Mouse (Mus musculus) myocyte (in vitro differentiated cells): ENCODE results near the gene Blm.

Experiments
- CEBPB ChIP-seq: IDR thresholded peaks from 2 replicates; pipeline ENCODE4 v1.6.1; 2011; ENCODE audit warnings: mild to moderate bottlenecking, moderate library complexity; ENCODE audit not compliant: poor library complexity, insufficient read depth, severe bottlenecking
- E2F4 ChIP-seq: IDR thresholded peaks from one replicate; pipeline ENCODE4 v1.6.1; 2011; ENCODE audit warnings: mild to moderate bottlenecking, control low read depth, moderate library complexity; ENCODE audit not compliant: insufficient read depth
- MAX ChIP-seq: IDR thresholded peaks from one replicate; pipeline ENCODE4 v1.6.1; 2011; ENCODE audit warnings: low read depth, mild to moderate bottlenecking, control low read depth
- MYOD1 ChIP-seq, 3 experiments: IDR thresholded peaks; one replicate each; pipeline ENCODE4 v1.6.1; 2011; ENCODE audit warnings: control low read depth in 2 of 3, low read depth in 2 of 3, mild to moderate bottlenecking in 2 of 3, moderate library complexity in 1 of 3; ENCODE audit not compliant: insufficient read length in 2 of 3, control insufficient read depth in 1 of 3
- MYOG ChIP-seq, 3 experiments: IDR thresholded peaks; one replicate each; pipeline ENCODE4 v1.6.1; 2011; ENCODE audit warnings: control low read depth in 2 of 3, low read depth in 2 of 3, mild to moderate bottlenecking in 2 of 3; ENCODE audit not compliant: insufficient read length in 2 of 3, control insufficient read depth in 1 of 3, insufficient read depth in 1 of 3
- POLR2A ChIP-seq: IDR thresholded peaks from one replicate; pipeline ENCODE4 v1.6.1; 2011; ENCODE audit warnings: low read depth, mild to moderate bottlenecking, control low read depth, moderate library complexity; ENCODE audit not compliant: insufficient read length
- POLR2AphosphoS2 ChIP-seq: IDR thresholded peaks from one replicate; pipeline ENCODE4 v1.6.1; 2011; ENCODE audit warnings: low read depth, control low read depth; ENCODE audit not compliant: insufficient read length
- REST ChIP-seq: IDR thresholded peaks from one replicate; pipeline ENCODE4 v1.6.1; 2011; ENCODE audit warnings: mild to moderate bottlenecking, control low read depth, moderate library complexity; ENCODE audit not compliant: insufficient read depth, insufficient read length
- TCF12 ChIP-seq: IDR thresholded peaks from one replicate; pipeline ENCODE4 v1.6.1; 2011; ENCODE audit warnings: mild to moderate bottlenecking, control low read depth; ENCODE audit not compliant: poor library complexity, insufficient read depth, severe bottlenecking
- USF1 ChIP-seq: IDR thresholded peaks from one replicate; pipeline ENCODE4 v1.6.1; 2011; ENCODE audit warnings: low read depth, mild to moderate bottlenecking, control low read depth, moderate library complexity

DNA sequence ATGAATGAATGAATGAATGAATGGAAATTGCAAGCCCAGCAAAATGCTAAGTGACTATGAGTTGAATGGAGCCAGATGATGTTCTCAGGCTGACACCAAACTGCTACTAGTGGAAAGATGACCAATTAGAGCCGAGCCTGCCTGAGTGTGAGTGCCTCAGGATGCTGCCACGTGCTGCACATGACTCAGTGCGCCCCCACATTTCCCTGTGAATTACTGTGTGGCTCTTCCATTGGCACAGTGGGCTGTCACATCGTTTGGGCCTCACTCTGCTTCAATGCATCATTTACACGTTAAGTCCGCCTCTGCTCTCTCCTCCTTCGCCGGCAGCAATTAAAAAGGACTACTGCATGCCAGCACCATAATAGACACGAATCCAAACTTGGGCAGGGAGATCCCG lies 122.6 kb downstream of the Blm start:
- no peak for TF ChIP-seq POLR2A
- no peak for TF ChIP-seq POLR2AphosphoS2
- no peak for TF ChIP-seq TCF12
- no peak for TF ChIP-seq CEBPB
- no peak for TF ChIP-seq USF1
- TF ChIP-seq REST: no peak
- no peak for TF ChIP-seq MYOG (IDR thresholded peaks at IDR 0.05; ENCODE audit: control insufficient read depth in 1 of 3, insufficient read depth in 1 of 3, insufficient read length in 2 of 3, low read depth in 2 of 3)
- no peak for TF ChIP-seq MAX
- TF ChIP-seq MYOD1 (IDR thresholded peaks at IDR 0.05; ENCODE audit: control insufficient read depth in 1 of 3, insufficient read length in 2 of 3, low read depth in 2 of 3): no peak
- TF ChIP-seq E2F4: no peak
